Mouse (Mus musculus): ENCODE data around the gene Gm8212.
"Not testable (repeated sequence)": the region's sequence is repeated elsewhere in the genome, so short reads cannot be mapped to it uniquely, and the experiment has no call there.

The Gm8212 gene

GRCm38 (mm10) chr14:44197361-44197760, at the start of gene Gm8212:
Gene Gm8212 (plus strand): TSS chr14:44197661.
- in situ Hi-C loops (cut with MboI): not testable (repeated sequence)

GRCm38 (mm10) chr14:44213154-44213553, 15.7 kb downstream of the Gm8212 start, which contains the start of gene 4930503E14Rik:
Gene 4930503E14Rik (minus strand): TSS chr14:44213254.
- in situ Hi-C loops (cut with MboI): not testable (repeated sequence)

GRCm38 (mm10) chr14:44248039-44248438, 50.6 kb downstream of the Gm8212 start:
- in situ Hi-C loops (cut with MboI): no loop called here

Data from mature B cell (primary cell).